Mouse (Mus musculus) 3T3-L1 (cell line): Measurements from ENCODE around the gene Olfr1356.
"Not testable (repeated sequence)": the region's sequence is repeated elsewhere in the genome, so short reads cannot be mapped to it uniquely, and the experiment has no call there.

ENCODE experiments used
- DNase-seq: peaks from one replicate; pipeline ENCODE4 v3.0.0-alpha.2; 2015; ENCODE audit warnings: low read depth, low spot score

Olfr1356 gene

GRCm38 (mm10) chr10:78852066-78852465 lies at the start of gene Olfr1356:
Gene Olfr1356, minus strand, starts transcription at chr10:78852166.
- no peak for DNase-seq

DNA sequence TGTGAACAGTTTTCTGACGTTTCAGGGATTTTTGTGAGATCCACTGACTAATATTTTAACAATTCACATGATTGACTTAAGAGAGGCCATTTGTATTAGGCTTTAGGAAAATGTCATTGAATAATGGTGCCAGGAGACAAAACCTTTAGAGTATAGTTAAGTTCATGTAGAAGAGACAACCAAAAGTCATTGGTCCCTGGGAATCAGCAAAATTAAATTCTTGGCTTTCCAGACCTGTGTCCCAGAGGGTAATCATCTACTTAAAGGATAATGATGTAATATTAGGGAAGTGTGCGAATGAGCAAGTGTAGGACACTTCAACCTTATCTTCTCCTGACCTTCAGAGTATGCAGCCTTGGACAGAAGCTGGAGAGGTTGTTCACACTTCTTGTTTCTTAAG lies 23.3 kb upstream of the Olfr1356 start, which contains the start of gene Olfr1355:
TSS of gene Olfr1355 (plus strand) at position 301 of the 400 bp plus-strand sequence.
- DNase-seq: no peak

GRCm38 (mm10) chr10:78840456-78840855 lies 11.5 kb downstream of the Olfr1356 start:
- DNase-seq: not testable (repeated sequence)

- DNase-seq: no peak
Measured at GRCm38 (mm10) chr10:78812358-78813060, 39.5 kb downstream of the Olfr1356 start.

- no peak for DNase-seq
Measured at GRCm38 (mm10) chr10:78801449-78801848, 50.5 kb downstream of the Olfr1356 start.
